Mouse (Mus musculus) forebrain, embryonic 16.5 days (tissue): Measurements from ENCODE around the gene 4930544D05Rik. TPM values are rescaled to one million over a fixed set of nuclear protein-coding genes. Genes with fewer than 3 reads are reported as not detected.

Experiments used
- ATAC-seq: fragments of 200-750 bp; cut with Nextera tagmentation; 2 replicates; pipeline ENCODE4 v1.8.0; 2017; ENCODE audit warnings: mild to moderate bottlenecking, moderate library complexity
- H3K27ac ChIP-seq: fragments of 300-500 bp; sonication (generic); 2 replicates; pipeline ENCODE4 v1.5.1; 2014; ENCODE audit warnings: low read length, control low read depth
- H3K27me3 ChIP-seq: fragments of 300-500 bp; sonication (generic); replicated peaks from 2 replicates; pipeline ENCODE4 v1.6.1; 2014; ENCODE audit warnings: low read length; ENCODE audit not compliant: control insufficient read depth, insufficient read depth
- H3K36me3 ChIP-seq: fragments of 300-500 bp; sonication (generic); 2 replicates; pipeline ENCODE4 v1.6.1; 2014; ENCODE audit not compliant: control insufficient read depth, insufficient read depth
- H3K4me1 ChIP-seq: fragments of 300-500 bp; sonication (generic); replicated peaks from 2 replicates; pipeline ENCODE4 v1.6.1; 2014; ENCODE audit warnings: low read length; ENCODE audit not compliant: control insufficient read depth, insufficient read depth
- H3K4me2 ChIP-seq: fragments of 300-500 bp; sonication (generic); 2 replicates; pipeline ENCODE4 v1.6.1; 2014; ENCODE audit warnings: mild to moderate bottlenecking, low read length, control low read depth
- H3K4me3 ChIP-seq: fragments of 300-500 bp; sonication (generic); replicated peaks from 2 replicates; pipeline ENCODE4 v1.5.1; 2014; ENCODE audit warnings: mild to moderate bottlenecking, low read length, control low read depth
- H3K9ac ChIP-seq: fragments of 300-500 bp; sonication (generic); replicated peaks from 2 replicates; pipeline ENCODE4 v1.6.1; 2014; ENCODE audit warnings: low read depth, low read length, control low read depth
- H3K9me3 ChIP-seq: fragments of 300-500 bp; sonication (generic); 2 replicates; pipeline ENCODE4 v1.6.1; 2016; ENCODE audit warnings: low read length; ENCODE audit not compliant: control insufficient read depth
- WGBS: fragments of 180-500 bp; shearing (Covaris S2); extraction: QIAGEN DNeasy Blood & Tissue Kit; methylation state at CpG from one replicate; pipeline ENCODE4 v1.1.7; 2014; 5-methylcytosine and 5-hydroxymethylcytosine counted together
- polyA plus RNA-seq: library from polyadenylated mRNA; unstranded; fragments of >200 nt; fragmentation: Nextera tagmentation; extraction: Ambion mirVana; gene quantifications from 2 replicates; pipeline ENCODE4 v1.2.1, GENCODE M21; 2015

Gene 4930544D05Rik
- polyA plus RNA-seq, 1 experiment from 2014 or later = not detected

GRCm38 (mm10) chr11:70644564-70645103, 29.0 kb downstream of the 4930544D05Rik start:
- H3K9ac ChIP-seq = no peak overlapping the region
- H3K4me3 ChIP-seq = no peak overlapping the region
- H3K27ac ChIP-seq = no peak overlapping the region
- peaks cover 30% of the 10 kb centered on the region for H3K4me1 ChIP-seq
- 92% methylated on average over 8 of the region's 8 CpGs for WGBS
- peaks cover 11% of the 10 kb centered on the region for H3K36me3 ChIP-seq
- H3K9me3 ChIP-seq = no peaks in the 10 kb centered on the region
- no peak overlapping the region for H3K4me2 ChIP-seq
- ATAC-seq = no peak
- H3K27me3 ChIP-seq = no peaks in the 10 kb centered on the region

- H3K9me3 ChIP-seq = no peaks in the 10 kb centered on the region
- H3K27ac ChIP-seq = peak overlapping the region; percentile 90; the same call in 1 of the 2 replicates
- H3K4me1 ChIP-seq = peaks cover 30% of the 10 kb centered on the region
- peak overlapping the region; percentile 90 for H3K9ac ChIP-seq
- no peak for ATAC-seq
- peak overlapping the region; percentile 90 for H3K4me2 ChIP-seq
- no peaks in the 10 kb centered on the region for H3K27me3 ChIP-seq
- H3K4me3 ChIP-seq = peak overlapping the region; percentile 56
- H3K36me3 ChIP-seq = peaks cover 19% of the 10 kb centered on the region
- 93% methylated on average over 12 of the region's 12 CpGs for WGBS
These were observed 30.0 kb downstream of the 4930544D05Rik start for GRCm38 (mm10) chr11:70645461-70646258.

DNA sequence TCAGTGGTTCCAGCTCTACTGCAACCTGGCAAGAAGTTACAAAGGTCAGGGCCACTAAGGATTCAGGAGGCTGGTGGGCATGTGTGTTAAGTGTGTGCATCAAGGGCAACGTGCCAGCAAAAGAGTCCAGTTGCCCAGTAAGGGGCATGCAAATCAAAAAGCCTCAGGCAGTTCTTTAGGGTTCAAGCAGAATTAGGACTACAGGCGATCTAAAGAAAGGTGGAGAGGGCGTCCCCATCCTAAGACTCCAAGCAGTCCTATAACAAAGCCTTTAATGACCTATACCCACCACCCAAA, 30.6 kb downstream of the 4930544D05Rik start:
- peaks cover 24% of the 10 kb centered on the region for H3K36me3 ChIP-seq
- WGBS = 25% methylated on average over 3 of the region's 3 CpGs
- no peak for ATAC-seq

GRCm38 (mm10) chr11:70646691-70647650, 31.3 kb downstream of the 4930544D05Rik start, which contains the start of the genes Rnf167 and Slc25a11:
Gene Rnf167 (plus strand): TSS chr11:70647235.
Gene Slc25a11 (minus strand): TSS chr11:70647479.
- peak within 1 kb of the TSS; percentile 56 for H3K4me3 ChIP-seq
- peak; percentile 92 for ATAC-seq
- under 1% methylated on average over 63 of the region's 63 CpGs for WGBS
- H3K9me3 ChIP-seq = no peaks in the 10 kb centered on the region
- H3K4me1 ChIP-seq = peaks cover 33% of the 10 kb centered on the region
- no peaks in the 10 kb centered on the region for H3K27me3 ChIP-seq
- H3K9ac ChIP-seq = peak within 1 kb of the TSS; percentile 90
- H3K36me3 ChIP-seq = peaks cover 27% of the 10 kb centered on the region
- H3K4me2 ChIP-seq = peak within 1 kb of the TSS; percentile 94
- H3K27ac ChIP-seq = peak within 1 kb of the TSS; percentile 96

More for the DNA sequence above, 30.6 kb downstream of the 4930544D05Rik start:
- peak overlapping the region; percentile 56 for H3K4me3 ChIP-seq
- H3K27ac ChIP-seq = peak overlapping the region; percentile 90
- no peaks in the 10 kb centered on the region for H3K9me3 ChIP-seq
- no peaks in the 10 kb centered on the region for H3K27me3 ChIP-seq
- H3K4me1 ChIP-seq = peaks cover 30% of the 10 kb centered on the region
- H3K4me2 ChIP-seq = peak overlapping the region; percentile 90
- H3K9ac ChIP-seq = peak overlapping the region; percentile 90

- H3K4me3 ChIP-seq = peak overlapping the region; percentile 56
- no peaks in the 10 kb centered on the region for H3K9me3 ChIP-seq
- H3K36me3 ChIP-seq = peaks cover 30% of the 10 kb centered on the region
- ATAC-seq = no peak; the same call in 1 of the 2 replicates
- WGBS = 4% methylated on average over 28 of the region's 28 CpGs
- H3K9ac ChIP-seq = peak overlapping the region; percentile 64
- H3K27me3 ChIP-seq = no peaks in the 10 kb centered on the region
- H3K27ac ChIP-seq = peak overlapping the region; percentile 96
- H3K4me2 ChIP-seq = peak overlapping the region; percentile 94
- H3K4me1 ChIP-seq = peaks cover 42% of the 10 kb centered on the region
These were observed 32.2 kb downstream of the 4930544D05Rik start for GRCm38 (mm10) chr11:70647716-70648420.

GRCm38 (mm10) chr11:70648512-70648911, 32.9 kb downstream of the 4930544D05Rik start:
- Histone ChIP-seq H3K4me2 (peak overlapping the region; percentile 94), H3K4me3 (peak overlapping the region; percentile 56), H3K27ac (no peak overlapping the region), H3K36me3 (peaks cover 30% of the 10 kb centered on the region), H3K4me1 (peaks cover 48% of the 10 kb centered on the region), H3K9ac (no peak overlapping the region), H3K27me3 (no peaks in the 10 kb centered on the region), H3K9me3 (no peaks in the 10 kb centered on the region)
- 92% methylated on average over 4 of the region's 4 CpGs for WGBS
- no peak for ATAC-seq

DNA sequence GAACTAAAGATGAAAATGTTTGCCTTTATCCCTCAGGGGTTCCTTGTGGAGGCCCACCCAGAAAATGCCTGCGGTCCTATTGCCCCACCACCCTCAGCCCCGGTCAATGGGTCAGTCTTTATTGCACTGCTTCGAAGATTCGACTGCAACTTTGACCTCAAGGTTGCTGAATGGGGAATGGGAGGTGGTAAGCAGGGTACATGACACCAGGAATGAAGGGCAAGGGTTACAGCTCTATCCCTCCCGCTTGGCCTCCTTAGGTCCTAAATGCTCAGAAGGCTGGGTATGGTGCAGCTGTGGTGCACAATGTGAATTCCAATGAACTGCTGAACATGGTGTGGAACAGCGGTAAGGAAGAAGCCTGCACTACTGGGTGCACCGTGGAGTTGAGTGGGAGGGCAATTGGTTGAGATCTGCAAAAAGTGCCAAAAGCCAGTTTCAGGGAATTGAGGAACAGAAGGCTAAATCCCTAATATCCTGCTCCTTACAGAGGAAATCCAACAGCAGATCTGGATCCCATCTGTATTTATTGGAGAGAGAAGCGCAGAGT, 33.6 kb downstream of the 4930544D05Rik start:
- Histone ChIP-seq H3K27me3 (no peaks in the 10 kb centered on the region), H3K4me2 (no peak overlapping the region), H3K4me3 (no peak overlapping the region), H3K36me3 (peaks cover 29% of the 10 kb centered on the region), H3K9ac (no peak overlapping the region), H3K9me3 (no peaks in the 10 kb centered on the region), H3K4me1 (peaks cover 48% of the 10 kb centered on the region), H3K27ac (no peak overlapping the region)
- 91% methylated on average over 8 of the region's 8 CpGs for WGBS
- no peak for ATAC-seq

- Histone ChIP-seq H3K4me3 (no peak overlapping the region), H3K9ac (no peak overlapping the region), H3K27ac (no peak overlapping the region), H3K9me3 (no peaks in the 10 kb centered on the region), H3K4me1 (peaks cover 50% of the 10 kb centered on the region), H3K4me2 (no peak overlapping the region), H3K36me3 (peaks cover 23% of the 10 kb centered on the region), H3K27me3 (no peaks in the 10 kb centered on the region)
- ATAC-seq = no peak
- 82% methylated on average over 12 of the region's 12 CpGs for WGBS
These were observed 34.9 kb downstream of the 4930544D05Rik start for GRCm38 (mm10) chr11:70650322-70651175.
